Mouse (Mus musculus) v-Abl transformed pro-B cells (cell line): ENCODE results near the gene Elfn2.

Experiments used
- in situ Hi-C, 2 experiments: fragments of 400-800 bp; cut with MboI; formaldehyde crosslinking; loops; one replicate each; pipeline ENCODE4 v1.15.1; 2025; ENCODE audit not compliant: unreplicated experiment in 2 of 2

The Elfn2 gene

DNA sequence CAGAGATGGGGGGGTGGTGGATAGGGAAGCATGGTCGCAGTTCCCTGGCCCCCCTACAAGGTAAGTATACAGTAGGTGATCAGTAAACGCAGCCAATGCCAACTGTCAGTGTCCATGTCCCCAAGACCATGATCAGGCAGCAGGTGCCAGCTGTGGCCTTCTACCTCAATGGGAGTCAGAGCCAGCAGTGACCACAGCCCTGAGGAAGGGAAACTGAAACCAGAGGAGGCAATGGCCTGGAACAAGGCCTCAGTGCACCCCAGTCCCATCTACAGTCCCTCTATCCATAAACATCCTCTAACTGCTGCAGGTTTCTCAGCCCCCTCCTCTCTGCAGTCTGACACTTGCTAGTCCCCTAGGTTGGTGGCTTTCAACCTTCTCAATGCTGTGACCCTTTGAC lies 27.9 kb downstream of the Elfn2 start:
- in situ Hi-C loops, result no loop called here

DNA sequence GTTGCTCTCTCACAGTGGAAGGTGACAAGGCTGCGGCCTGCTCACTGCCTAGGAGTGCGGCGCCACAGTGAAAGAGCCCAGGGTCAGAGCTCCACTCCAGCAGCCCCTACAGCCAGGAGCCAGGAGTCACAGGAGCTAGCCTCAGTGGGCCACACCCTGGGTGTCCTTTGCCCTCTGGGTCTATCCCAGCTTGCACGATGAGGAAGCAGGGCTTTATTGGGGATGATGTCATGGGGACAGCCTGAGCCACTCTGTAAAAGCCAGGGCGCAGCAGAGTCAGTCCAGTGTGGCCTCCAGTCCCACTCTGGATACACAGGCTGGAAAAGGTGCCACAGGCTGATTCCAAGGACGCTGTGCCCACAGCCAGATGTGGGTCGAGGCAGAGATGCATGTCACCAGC lies 31.7 kb downstream of the Elfn2 start:
- in situ Hi-C loops, result no loop called here

DNA sequence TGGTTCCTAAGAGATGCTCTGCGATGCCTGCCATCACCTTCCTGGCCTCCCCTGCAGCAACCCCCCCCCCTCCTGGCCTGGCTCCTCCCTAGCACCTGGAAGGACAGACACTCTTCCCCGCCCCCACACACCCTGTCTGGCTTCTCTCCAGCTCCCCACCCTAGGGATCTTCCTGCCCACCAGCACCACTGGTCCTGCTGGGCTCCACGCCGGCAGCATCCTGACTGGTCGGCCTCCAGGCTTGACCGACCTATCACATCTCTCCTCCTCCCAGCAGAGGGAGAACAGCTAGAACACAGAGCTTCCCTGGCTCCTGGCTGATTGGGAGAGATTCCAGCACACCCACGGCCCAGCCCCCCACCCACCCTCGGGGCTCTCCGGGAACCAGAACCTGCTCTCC lies 34.5 kb downstream of the Elfn2 start:
- in situ Hi-C loops, result no loop called here

DNA sequence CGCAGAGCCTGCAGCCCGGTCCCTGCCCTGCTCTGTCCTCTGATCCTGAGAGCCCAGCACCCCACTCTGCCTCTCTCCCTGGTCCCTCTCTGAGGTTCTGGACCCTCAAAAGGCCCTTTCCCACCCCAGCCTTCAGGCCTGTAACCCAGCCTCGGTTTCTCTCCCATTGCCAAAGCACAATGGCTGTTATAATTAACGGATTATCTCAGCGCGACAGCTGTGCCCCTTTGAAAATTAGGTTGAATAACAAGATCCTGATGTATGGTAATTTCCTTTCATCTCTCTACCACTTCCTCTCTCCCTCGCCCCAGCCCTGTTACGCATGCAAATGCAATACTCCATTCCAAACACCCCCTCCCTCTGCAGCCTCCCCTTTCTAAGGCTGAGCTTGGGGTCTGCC lies 35.1 kb downstream of the Elfn2 start:
- in situ Hi-C loops, result no loop called here

DNA sequence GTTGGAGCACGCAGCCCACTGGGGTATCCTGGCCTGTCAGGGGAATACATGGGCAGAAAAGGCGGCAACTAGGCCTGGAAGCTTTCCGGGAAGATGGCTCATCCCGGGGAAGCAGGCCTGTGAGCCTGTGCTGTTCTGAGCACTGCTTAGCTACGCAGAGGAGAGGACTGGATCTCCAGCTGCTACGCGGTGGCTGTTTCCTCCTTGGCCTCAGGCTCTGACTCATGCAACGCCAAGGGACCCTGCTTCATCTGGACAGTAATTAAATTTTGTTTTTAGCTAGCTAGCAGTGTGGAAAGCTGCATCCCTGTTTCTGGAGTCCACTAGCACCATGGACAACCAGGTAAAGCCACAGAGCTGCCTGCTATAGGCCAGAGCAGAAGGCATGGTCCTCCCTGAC lies 36.8 kb downstream of the Elfn2 start:
- in situ Hi-C loops, result no loop called here

DNA sequence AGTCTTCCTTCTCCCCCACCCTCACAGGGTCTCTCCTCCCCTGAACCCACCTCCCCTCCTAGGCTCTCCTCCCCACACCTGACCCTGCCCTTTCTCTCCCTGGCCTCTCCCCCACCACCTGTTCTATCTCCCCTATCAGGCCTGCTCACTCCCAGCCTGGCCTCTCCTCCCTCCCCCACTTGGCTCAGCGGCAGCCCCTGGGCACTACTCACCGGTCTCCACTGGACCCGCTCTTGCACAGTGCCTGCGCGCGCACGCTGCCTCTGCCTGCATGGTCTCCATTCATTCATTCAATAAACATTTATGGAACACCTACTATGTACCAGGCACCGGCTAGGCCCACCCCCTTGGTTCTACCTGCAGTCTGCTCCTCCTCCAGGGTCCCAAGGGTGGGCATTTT lies 37.3 kb downstream of the Elfn2 start:
- in situ Hi-C loops, result no loop called here

DNA sequence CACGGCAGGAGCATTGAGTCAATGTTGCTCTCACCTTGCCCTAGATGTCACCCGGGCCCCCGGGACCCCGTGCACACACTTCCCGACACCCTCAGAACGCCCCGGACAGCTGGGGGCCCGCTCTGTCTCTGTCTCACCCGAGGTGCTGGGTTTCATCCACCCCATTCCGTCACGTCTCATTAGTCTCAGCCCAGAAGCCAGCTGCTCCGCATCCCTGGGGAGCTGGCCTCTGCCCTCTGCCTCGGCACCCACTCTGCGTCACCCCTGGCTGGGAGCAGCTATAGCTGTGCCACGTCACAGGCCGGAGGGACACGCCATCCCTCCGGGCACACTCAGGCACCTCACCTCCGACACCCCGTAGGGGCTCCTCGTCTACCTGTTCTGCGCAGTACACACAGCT lies 38.3 kb downstream of the Elfn2 start:
- in situ Hi-C loops, result no loop called here

DNA sequence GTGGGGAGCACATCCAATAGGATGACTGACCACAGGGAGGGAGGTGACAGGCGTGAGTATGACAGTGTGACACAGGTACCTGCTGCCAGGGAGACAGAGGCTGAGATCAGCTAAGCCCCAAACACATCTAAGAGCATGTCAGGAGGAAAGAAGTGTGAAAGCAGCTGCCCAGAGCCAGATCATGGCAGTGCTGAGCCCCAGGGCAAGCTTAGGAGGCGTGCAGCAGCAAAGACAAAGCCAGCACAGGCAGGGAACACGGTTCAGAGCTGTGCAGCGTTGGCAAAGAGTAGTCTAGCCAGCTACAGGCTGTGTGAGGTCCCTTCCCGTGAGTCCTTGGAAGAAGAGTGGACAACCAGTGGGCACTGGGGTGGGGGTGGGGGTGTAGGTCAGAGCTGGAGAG lies 40.9 kb downstream of the Elfn2 start:
- in situ Hi-C loops, result no loop called here

DNA sequence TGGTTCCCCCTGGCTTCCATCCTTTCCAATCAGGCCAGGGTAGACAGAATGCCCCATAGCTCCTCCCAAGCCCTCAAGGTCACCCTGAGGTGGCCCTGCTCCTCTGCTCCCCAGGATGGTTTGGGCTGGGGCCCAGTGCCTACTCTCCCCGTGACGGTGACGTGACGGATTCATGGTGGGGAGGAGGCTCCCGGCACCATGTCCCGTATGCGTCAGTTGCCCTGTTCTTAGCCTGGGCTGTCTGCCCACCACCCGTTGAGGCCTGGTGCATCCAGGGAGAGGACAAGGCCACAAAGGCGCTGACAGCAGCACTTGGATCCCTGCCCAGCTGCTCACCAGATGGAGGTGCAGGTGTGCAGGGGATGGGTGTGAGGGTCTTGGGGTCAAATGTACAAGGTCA lies 41.6 kb downstream of the Elfn2 start:
- in situ Hi-C loops, result no loop called here

DNA sequence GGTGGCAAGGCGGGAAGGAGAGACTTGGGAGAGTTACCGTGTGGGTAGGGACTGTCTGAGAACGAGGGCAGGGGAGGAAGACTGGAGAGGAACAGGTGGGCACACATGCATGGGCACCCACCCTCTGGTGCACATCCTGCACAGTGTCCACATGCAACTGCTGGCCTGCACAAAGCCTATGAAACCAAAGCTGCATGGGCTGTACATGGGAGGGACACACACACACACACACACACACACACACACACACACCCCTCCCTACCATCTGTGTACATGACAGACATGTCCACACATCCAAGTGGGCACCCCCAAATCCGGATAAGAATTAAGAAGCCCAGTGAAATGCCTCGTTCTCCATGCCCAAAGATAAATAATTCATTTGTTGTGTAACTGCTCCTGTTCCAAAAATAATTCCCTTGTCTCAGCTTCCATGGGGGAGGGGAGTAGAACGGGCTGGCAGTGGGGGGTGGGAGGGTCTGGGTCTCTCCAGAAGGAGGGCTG lies 43.6 kb downstream of the Elfn2 start:
- in situ Hi-C loops, result no loop called here

DNA sequence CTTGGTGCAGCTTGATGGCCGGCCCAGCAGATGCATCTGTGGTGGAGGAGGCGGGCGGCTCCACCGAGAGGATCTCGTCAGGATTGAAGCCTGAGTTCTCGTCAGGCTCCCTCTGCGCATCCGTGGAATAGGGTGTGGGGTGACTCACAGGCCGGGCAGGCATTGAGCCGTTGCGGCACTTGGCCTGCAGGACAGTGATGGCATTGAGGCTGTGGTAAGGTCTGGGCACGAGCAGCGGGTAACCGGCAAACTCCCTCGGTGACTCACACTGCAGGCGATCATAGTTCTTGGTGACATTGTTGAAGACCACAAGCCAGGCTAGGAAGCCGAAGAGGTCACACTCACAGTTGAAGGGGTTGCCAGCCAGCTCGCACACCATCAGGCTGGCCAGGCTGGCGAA lies 45.1 kb downstream of the Elfn2 start:
- in situ Hi-C loops, result no loop called here

DNA sequence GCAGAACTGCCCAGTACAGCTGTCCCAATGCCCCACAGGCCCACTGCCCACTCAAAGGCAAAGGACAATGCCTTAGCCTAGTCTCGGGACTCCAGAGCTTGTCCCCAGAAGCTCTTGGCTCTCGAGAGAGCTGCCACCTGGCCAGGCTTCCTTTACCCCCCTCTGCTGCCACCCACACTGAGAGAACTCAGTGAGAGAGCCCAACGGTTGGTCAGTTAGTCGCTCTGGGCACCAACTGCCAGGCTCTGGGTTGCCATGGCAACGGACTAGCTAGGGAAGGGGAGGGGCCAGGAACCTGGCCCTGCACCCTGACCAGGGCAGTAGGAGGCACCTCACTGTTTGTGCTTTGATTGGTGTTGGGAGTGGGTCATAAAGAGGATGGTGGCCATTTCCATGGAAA lies 48.2 kb downstream of the Elfn2 start:
- in situ Hi-C loops, result no loop called here

DNA sequence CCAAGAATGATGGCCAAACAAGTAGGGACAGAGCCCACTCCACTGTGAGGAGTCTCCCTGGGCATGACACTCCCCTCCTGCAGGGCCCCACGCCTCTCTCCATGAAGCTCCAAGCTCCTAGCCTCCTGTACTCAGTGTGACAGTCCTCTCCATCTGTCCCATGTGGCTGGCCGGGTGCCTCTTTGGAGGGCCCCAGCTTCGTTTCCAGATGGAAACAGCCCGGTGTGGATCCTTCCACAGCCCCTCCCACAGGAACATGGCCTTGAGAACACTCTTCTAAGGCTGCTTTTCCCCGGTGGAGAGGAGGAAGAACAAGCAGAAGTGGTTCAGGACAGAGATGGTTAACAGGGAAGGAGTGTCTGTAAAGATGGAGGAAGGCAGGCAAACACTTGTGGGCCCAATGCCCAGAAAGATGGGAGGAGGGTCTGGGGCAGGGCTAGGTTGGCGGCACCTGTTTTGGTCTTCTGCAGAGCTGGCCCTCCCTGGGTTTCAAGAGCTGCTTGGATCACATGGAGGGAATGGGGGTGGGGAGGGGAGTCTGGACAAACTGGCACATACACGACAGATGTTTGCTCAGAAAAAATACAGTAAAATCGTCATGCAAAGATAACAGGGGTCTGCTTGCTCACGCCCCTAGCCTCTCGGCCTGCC lies 49.2 kb downstream of the Elfn2 start:
- in situ Hi-C loops, result no loop called here

DNA sequence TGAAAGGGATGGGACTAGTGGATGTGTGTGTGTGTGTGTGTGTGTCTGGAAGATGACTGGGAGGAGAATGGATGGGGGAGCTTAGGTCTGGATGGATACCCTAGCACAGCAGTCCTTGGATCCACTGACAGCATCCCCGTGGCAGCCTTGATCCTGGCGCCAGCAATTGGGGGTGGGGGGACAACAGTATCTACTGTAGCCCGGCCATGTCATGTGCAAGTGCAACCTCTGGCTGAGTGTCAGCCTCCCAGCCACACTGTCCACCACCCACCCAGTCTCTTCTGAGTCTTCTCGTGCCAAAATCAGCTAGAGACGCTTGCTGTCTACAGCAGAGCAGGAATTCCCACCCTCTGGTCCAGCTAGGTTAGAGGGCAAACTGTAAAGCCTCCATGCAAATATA lies 54.3 kb downstream of the Elfn2 start:
- in situ Hi-C loops, result no loop called here

DNA sequence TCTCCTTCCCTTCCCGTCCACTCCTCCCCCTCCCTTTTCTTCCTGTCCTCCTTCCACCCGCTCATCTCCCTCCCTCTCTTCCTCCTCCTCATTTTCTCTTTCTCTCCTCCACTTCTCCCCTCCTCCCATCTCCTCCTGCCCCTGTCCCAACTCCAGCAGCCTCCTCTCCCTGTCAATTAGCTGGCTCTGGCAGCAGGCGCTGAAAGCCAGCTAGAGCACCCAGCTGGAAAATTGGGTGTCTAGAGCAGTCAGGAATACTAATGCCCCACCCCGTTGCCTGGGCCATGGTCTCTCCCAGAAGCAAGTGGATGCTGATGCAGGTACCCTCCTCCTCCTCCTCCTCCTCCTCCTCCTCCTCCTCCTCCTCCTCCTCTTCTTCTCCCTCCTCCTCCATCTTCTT lies 67.4 kb downstream of the Elfn2 start:
- in situ Hi-C loops, result no loop called here

DNA sequence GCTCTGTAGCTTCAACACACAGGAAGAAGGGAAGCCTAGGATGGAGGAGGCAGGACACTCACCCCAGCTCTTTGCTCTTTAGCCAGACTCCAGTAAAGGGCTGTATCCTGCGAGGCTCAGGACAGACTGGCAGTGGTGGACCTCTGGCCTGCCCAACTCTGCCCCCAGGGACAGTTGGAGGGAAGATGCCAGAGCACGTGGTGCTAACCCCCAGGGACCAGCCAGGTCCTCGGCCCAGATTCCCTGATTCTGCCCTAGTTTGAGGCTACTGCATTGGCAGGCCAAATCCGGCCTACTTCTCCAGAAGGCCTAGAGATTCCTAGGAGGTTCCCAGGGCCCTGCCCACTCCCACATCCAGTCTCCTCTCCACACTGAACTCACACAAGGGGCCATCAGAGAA lies 70.8 kb downstream of the Elfn2 start:
- in situ Hi-C loops, result no loop called here

DNA sequence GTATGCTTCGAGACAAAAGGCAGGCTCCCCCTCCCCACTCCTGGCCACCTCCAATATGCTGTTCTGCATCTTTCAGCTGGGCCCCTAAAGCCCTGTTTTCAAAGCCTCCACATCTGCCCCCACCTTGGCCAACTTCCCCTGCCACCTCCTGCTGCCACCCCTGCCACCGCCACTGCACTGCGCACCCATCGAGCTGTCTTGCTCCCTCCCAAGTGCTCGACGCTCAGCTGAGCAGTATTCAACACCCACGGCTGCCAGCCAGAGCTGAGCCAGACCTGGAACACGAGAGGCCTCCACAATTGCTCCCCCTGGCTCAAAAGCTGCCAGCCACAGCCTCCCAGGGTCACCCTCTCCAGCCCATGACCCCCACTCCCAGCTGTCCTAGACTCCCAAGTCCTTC lies 74.0 kb downstream of the Elfn2 start:
- in situ Hi-C loops, result no loop called here

DNA sequence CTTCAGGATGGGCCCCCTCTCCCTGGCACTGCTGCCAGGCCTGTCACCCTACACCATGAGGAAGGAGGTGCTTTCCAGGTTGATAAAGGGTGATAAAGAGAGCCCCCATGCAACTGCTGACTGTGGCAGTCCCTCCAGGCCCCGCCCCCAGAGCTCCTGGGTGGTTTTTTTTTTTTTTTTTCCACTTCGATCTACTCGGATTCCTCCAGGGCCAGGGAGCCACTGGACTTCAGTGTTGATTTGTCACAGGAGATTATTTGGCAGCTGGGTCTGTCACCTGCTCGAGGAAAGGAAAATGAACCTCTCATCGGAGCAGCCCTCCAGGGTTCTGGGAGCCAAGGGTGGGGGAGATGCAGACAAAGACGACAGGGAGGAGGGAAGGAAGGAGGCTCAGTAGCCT lies 74.9 kb downstream of the Elfn2 start:
- in situ Hi-C loops, result no loop called here

DNA sequence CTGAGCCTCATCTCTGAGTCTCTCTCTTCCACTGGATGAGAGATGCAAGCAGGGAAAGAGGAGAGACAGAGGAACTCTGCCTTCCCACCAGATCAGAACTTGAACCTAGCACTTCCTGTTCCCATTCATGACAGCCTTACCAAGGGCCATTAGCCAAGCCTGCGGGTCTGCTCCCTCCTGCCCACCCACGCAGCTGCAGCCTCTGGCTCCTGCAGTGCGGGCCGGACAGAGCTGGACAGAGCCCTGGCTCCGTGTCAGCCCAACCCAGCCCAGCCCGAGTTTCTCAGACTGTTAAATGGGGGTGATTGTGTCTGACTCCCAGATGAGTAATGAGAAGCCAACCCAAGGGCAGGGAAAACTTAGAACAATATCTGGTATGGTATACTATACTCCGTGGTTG lies 83.3 kb downstream of the Elfn2 start:
- in situ Hi-C loops, result no loop called here

DNA sequence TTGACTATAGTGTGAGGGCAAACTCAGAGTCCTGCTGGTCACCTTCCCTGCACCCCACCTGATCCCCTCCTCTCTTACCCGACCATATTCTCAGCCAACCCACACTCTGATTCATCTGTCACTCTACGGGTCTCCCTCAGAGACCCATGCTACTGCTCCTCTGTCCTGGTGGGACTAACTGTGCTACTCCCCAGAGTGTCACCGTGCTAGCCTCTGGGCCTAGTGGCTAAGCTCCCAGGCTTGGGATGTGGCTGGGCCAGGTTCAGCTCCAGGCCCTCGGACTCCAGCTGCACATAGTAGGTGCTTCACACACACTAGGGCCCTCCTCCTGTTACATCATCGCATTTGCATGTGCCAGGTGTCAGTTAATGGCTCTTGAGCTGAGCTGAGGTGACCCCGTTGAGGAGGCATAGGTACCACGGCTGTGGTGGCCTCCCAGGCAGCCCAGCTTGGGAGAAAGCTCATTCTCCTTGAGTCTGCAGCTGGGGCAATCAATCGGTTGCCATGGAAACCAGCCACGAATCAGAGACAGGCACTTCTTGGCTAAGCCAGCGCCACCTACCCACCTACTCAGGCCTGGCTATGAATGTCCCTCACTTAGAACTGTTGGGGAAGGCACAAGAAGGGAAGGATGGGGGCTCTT lies 84.4 kb downstream of the Elfn2 start:
- in situ Hi-C loops, result no loop called here

DNA sequence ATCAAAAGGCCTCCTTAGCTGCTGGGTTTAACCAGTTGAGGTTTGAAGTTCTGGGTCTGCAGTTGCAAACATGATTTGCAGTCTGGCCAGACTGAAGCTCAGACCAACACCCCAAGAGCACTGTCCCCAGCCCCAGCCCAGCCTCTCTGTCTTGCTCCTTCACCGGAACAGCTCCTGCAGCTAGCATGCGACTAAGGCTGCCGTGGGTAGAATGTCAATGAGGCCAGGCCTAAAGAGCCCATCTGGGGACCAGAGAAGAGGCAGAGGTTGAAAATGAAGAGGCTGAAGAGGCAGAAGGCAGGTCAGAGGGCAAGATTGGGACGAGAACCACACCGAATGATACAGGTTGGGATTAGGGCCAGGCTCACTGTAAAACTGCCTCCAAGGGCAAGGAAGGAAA lies 85.2 kb downstream of the Elfn2 start:
- in situ Hi-C loops, result no loop called here

DNA sequence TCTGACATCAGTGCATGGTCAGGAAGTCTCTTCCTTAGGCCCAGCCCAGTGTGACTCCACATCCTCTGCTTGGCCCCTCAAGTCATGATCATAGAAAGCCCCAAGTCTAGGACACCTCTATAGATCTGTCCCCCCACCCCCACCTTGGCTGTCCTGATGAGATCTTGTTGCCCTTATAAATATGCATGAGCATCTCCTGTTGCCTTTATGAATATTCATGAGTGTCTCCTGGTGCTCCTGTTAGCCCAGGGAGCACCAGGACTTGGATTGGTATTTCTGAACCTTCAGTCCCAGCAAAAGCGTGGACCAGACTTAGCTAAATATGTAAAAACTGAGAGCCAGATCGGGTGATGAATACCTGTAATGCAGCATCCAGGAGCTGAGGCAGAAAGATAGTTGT lies 86.2 kb downstream of the Elfn2 start:
- in situ Hi-C loops, result no loop called here

DNA sequence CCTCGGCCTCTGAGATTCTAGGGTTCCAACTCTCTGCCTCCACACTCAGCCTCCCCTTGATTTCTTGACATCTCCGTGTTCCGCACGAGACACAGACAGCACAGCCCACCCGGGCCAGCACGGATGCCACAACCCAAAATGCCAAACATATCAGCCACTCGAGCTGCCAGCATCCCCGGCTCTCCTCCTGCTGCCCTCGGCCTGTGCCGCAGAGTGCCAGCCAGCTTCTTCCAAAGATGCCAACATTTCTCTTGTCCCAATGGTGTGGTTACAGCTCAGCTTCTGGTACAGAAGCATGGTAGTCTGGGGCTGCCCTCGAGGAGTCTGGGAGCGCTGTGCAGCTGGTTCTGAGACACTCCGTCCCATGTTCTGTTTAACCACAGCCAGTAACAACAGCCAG lies 92.3 kb downstream of the Elfn2 start:
- in situ Hi-C loops, result loop anchor here in 1 of 2 experiments (10.0 kb wide), 1 partner anchor 219 kb away; the partner anchor contains the start of gene Cdc42ep1
